Mouse (Mus musculus): Measurements from ENCODE around the gene Opcml. TPM values are rescaled to one million over a fixed set of nuclear protein-coding genes. Genes with fewer than 3 reads are reported as not detected.

The Opcml gene
- total and polyA plus RNA-seq, 2 experiments from 2014 or later = 48.3 to 88.2 TPM

- 81% methylated on average over 4 of the region's 4 CpGs for WGBS
- no peak overlapping the region for H3K9ac ChIP-seq (replicated peaks; ENCODE audit: low read length)
- no peak for ATAC-seq
Measured at GRCm38 (mm10) chr9:28756841-28757451, 966.4 kb downstream of the Opcml start.

GRCm38 (mm10) chr9:28761460-28761859, 970.9 kb downstream of the Opcml start:
- H3K4me1 ChIP-seq (ENCODE audit: insufficient read depth, low read length) = peaks cover 5% of the 10 kb centered on the region; the same call in 1 of the 2 replicates
- DNase-seq (ENCODE audit: low spot score) (no peak), ATAC-seq (no peak)
- no peaks in the 10 kb centered on the region for H3K36me3 ChIP-seq (ENCODE audit: insufficient read depth, low read length)
- no peak overlapping the region for H3K4me3 ChIP-seq (ENCODE audit: low read length)
- no peak overlapping the region for H3K27ac ChIP-seq
- WGBS = 52% methylated on average over 4 of the region's 4 CpGs
- no peak for TF ChIP-seq CTCF (IDR thresholded peaks at IDR 0.05; ENCODE audit: low read depth)
- H3K9me3 ChIP-seq (ENCODE audit: low read length) = no peaks in the 10 kb centered on the region
- H3K27me3 ChIP-seq (ENCODE audit: insufficient read depth, low read length) = no peaks in the 10 kb centered on the region
- no peak overlapping the region for H3K4me2 ChIP-seq (ENCODE audit: low read depth, low read length)
- no peak overlapping the region for H3K9ac ChIP-seq (replicated peaks; ENCODE audit: low read length)

More at GRCm38 (mm10) chr9:28756841-28757451, 966.4 kb downstream of the Opcml start:
- no peak for TF ChIP-seq CTCF (IDR thresholded peaks at IDR 0.05; ENCODE audit: low read depth)
- DNase-seq (ENCODE audit: low spot score) = no peak
- no peaks in the 10 kb centered on the region for H3K9me3 ChIP-seq (ENCODE audit: low read length)
- no peak overlapping the region for H3K4me3 ChIP-seq (ENCODE audit: low read length)
- no peak overlapping the region for H3K27ac ChIP-seq
- H3K4me2 ChIP-seq (ENCODE audit: low read depth, low read length) = no peak overlapping the region
- no peaks in the 10 kb centered on the region for H3K27me3 ChIP-seq (ENCODE audit: insufficient read depth, low read length)
- H3K4me1 ChIP-seq (ENCODE audit: insufficient read depth, low read length) = no peaks in the 10 kb centered on the region
- no peaks in the 10 kb centered on the region for H3K36me3 ChIP-seq (ENCODE audit: insufficient read depth, low read length)

- no peak overlapping the region for H3K27ac ChIP-seq
- no peaks in the 10 kb centered on the region for H3K36me3 ChIP-seq (ENCODE audit: insufficient read depth, low read length)
- DNase-seq (ENCODE audit: low spot score) (no peak), ATAC-seq (no peak)
- H3K4me1 ChIP-seq (ENCODE audit: insufficient read depth, low read length) = peaks cover 5% of the 10 kb centered on the region; the same call in 1 of the 2 replicates
- no peak overlapping the region for H3K4me2 ChIP-seq (ENCODE audit: low read depth, low read length)
- no peaks in the 10 kb centered on the region for H3K9me3 ChIP-seq (ENCODE audit: low read length)
- 91% methylated on average over 1 of the region's 1 CpGs for WGBS
- H3K4me3 ChIP-seq (ENCODE audit: low read length) = no peak overlapping the region
- no peaks in the 10 kb centered on the region for H3K27me3 ChIP-seq (ENCODE audit: insufficient read depth, low read length)
- H3K9ac ChIP-seq (replicated peaks; ENCODE audit: low read length) = no peak overlapping the region
- no peak for TF ChIP-seq CTCF (IDR thresholded peaks at IDR 0.05; ENCODE audit: low read depth)
Measured at GRCm38 (mm10) chr9:28764149-28764548, 973.6 kb downstream of the Opcml start.

- Histone ChIP-seq H3K27ac (no peak overlapping the region), H3K4me3 (ENCODE audit: low read length) (no peak overlapping the region), H3K9me3 (ENCODE audit: low read length) (no peaks in the 10 kb centered on the region), H3K4me2 (ENCODE audit: low read depth, low read length) (no peak overlapping the region), H3K27me3 (ENCODE audit: insufficient read depth, low read length) (no peaks in the 10 kb centered on the region), H3K36me3 (ENCODE audit: insufficient read depth, low read length) (no peaks in the 10 kb centered on the region), H3K4me1 (ENCODE audit: insufficient read depth, low read length) (no peaks in the 10 kb centered on the region; the same call in 1 of the 2 replicates), H3K9ac (replicated peaks; ENCODE audit: low read length) (no peak overlapping the region)
- no peak for DNase-seq (ENCODE audit: low spot score)
- no peak for ATAC-seq
- no peak for TF ChIP-seq CTCF (IDR thresholded peaks at IDR 0.05; ENCODE audit: low read depth)
- WGBS = 76% methylated on average over 10 of the region's 10 CpGs
Measured at GRCm38 (mm10) chr9:28776517-28777503, 986.2 kb downstream of the Opcml start.

- ATAC-seq = no peak
- no peaks in the 10 kb centered on the region; the same call in 1 of the 2 replicates for H3K4me1 ChIP-seq (ENCODE audit: insufficient read depth, low read length)
- H3K9ac ChIP-seq (replicated peaks; ENCODE audit: low read length) = no peak overlapping the region
- no peaks in the 10 kb centered on the region for H3K36me3 ChIP-seq (ENCODE audit: insufficient read depth, low read length)
- no peak overlapping the region for H3K4me2 ChIP-seq (ENCODE audit: low read depth, low read length)
- no peak for DNase-seq (ENCODE audit: low spot score)
- no peak for TF ChIP-seq CTCF (IDR thresholded peaks at IDR 0.05; ENCODE audit: low read depth)
- H3K4me3 ChIP-seq (ENCODE audit: low read length) = no peak overlapping the region
- H3K9me3 ChIP-seq (ENCODE audit: low read length) = no peaks in the 10 kb centered on the region
- 83% methylated on average over 4 of the region's 4 CpGs for WGBS
- H3K27ac ChIP-seq = no peak overlapping the region
- H3K27me3 ChIP-seq (ENCODE audit: insufficient read depth, low read length) = no peaks in the 10 kb centered on the region
Measured at GRCm38 (mm10) chr9:28783834-28784233, 993.3 kb downstream of the Opcml start.

GRCm38 (mm10) chr9:28789439-28789838, 998.9 kb downstream of the Opcml start:
- peak; percentile 22; the same call in 1 of the 2 replicates for TF ChIP-seq CTCF (IDR thresholded peaks at IDR 0.05; ENCODE audit: low read depth)
- Histone ChIP-seq H3K4me1 (ENCODE audit: insufficient read depth, low read length) (no peaks in the 10 kb centered on the region), H3K9ac (replicated peaks; ENCODE audit: low read length) (no peak overlapping the region), H3K27ac (no peak overlapping the region), H3K9me3 (ENCODE audit: low read length) (no peaks in the 10 kb centered on the region), H3K4me3 (ENCODE audit: low read length) (no peak overlapping the region), H3K36me3 (ENCODE audit: insufficient read depth, low read length) (no peaks in the 10 kb centered on the region), H3K4me2 (ENCODE audit: low read depth, low read length) (no peak overlapping the region), H3K27me3 (ENCODE audit: insufficient read depth, low read length) (no peaks in the 10 kb centered on the region)
- DNase-seq (ENCODE audit: low spot score) (no peak), ATAC-seq (no peak)
- WGBS = 82% methylated on average over 1 of the region's 1 CpGs
